Mouse (Mus musculus) hindbrain, postnatal 0 days (tissue): ENCODE measurements around the gene Amotl1. TPM values are rescaled to one million over a fixed set of nuclear protein-coding genes. Genes with fewer than 3 reads are reported as not detected.

ENCODE experiments used
- ATAC-seq: fragments of 200-750 bp; cut with Nextera tagmentation; 2 replicates; pipeline ENCODE4 v1.8.0; 2017; ENCODE audit warnings: mild to moderate bottlenecking, moderate TSS enrichment, moderate library complexity
- DNase-seq: peaks from one replicate; pipeline ENCODE4 v3.0.0-alpha.2; 2015; ENCODE audit warnings: low spot score
- H3K27ac ChIP-seq: fragments of 300-500 bp; sonication (generic); 2 replicates; pipeline ENCODE4 v1.5.1; 2014; ENCODE audit warnings: mild to moderate bottlenecking
- H3K27me3 ChIP-seq: fragments of 300-500 bp; sonication (generic); 2 replicates; pipeline ENCODE4 v1.6.1; 2014; ENCODE audit warnings: low read length, mixed read lengths; ENCODE audit not compliant: insufficient read depth
- H3K36me3 ChIP-seq: fragments of 300-500 bp; sonication (generic); 2 replicates; pipeline ENCODE4 v1.6.1; 2014; ENCODE audit warnings: low read length, mixed read lengths; ENCODE audit not compliant: insufficient read depth
- H3K4me1 ChIP-seq: fragments of 300-500 bp; sonication (generic); 2 replicates; pipeline ENCODE4 v1.6.1; 2014; ENCODE audit warnings: antibody characterized with exemption, low read length, mixed read lengths; ENCODE audit not compliant: insufficient read depth
- H3K4me2 ChIP-seq: fragments of 300-500 bp; sonication (generic); 2 replicates; pipeline ENCODE4 v1.6.1; 2014; ENCODE audit warnings: low read depth, mild to moderate bottlenecking, low read length, moderate library complexity, mixed read lengths
- H3K4me3 ChIP-seq: fragments of 300-500 bp; sonication (generic); 2 replicates; pipeline ENCODE4 v1.5.1; 2014; ENCODE audit warnings: low read length
- H3K9ac ChIP-seq: fragments of 300-500 bp; sonication (generic); replicated peaks from 2 replicates; pipeline ENCODE4 v1.6.1; 2014; ENCODE audit warnings: mild to moderate bottlenecking, low read length, moderate library complexity, mixed read lengths
- H3K9me3 ChIP-seq: fragments of 300-500 bp; sonication (generic); 2 replicates; pipeline ENCODE4 v1.6.1; 2016; ENCODE audit warnings: low read length, mixed read lengths
- CTCF ChIP-seq: IDR thresholded peaks from 2 replicates; pipeline ENCODE4 v1.5.1; 2016; ENCODE audit warnings: antibody characterized with exemption, control low read depth, low read depth
- WGBS: fragments of 180-500 bp; shearing (Covaris S2); extraction: QIAGEN DNeasy Blood & Tissue Kit; methylation state at CpG from one replicate; pipeline ENCODE4 v1.1.7; 2014; 5-methylcytosine and 5-hydroxymethylcytosine counted together
- polyA plus RNA-seq: library from polyadenylated mRNA; unstranded; fragments of >200 nt; fragmentation: Nextera tagmentation; extraction: Ambion mirVana; gene quantifications from 2 replicates; pipeline ENCODE4 v1.2.1, GENCODE M21; 2015
- total RNA-seq: library from RNA; depleted of rRNA; stranded (reverse); fragments of >200 nt; gene quantifications from 2 replicates; pipeline ENCODE4 v1.2.3, GENCODE M21; 2014; rRNA removed

Gene Amotl1
- total and polyA plus RNA-seq, 2 experiments from 2014 or later: 4.4 to 27.0 TPM

GRCm38 (mm10) chr9:14500023-14500915, 144.6 kb downstream of the Amotl1 start, which contains the start of the genes Kdm4d and Cwc15:
Gene Kdm4d (minus strand): TSS chr9:14500482.
Gene Cwc15 (plus strand): TSS chr9:14500617.
- Histone ChIP-seq H3K4me3 (peak within 1 kb of the TSS; percentile 87), H3K27ac (peak within 1 kb of the TSS; percentile 81), H3K9me3 (no peaks in the 10 kb centered on the region), H3K36me3 (peaks cover 24% of the 10 kb centered on the region; the same call in 1 of the 2 replicates), H3K27me3 (no peaks in the 10 kb centered on the region), H3K9ac (peak within 1 kb of the TSS; percentile 89), H3K4me1 (no peaks in the 10 kb centered on the region), H3K4me2 (peak within 1 kb of the TSS; percentile 68)
- no peak for TF ChIP-seq CTCF
- under 1% methylated on average over 59 of the region's 59 CpGs for WGBS
- DNase-seq: peak; percentile 100
- ATAC-seq: peak; percentile 99

DNA sequence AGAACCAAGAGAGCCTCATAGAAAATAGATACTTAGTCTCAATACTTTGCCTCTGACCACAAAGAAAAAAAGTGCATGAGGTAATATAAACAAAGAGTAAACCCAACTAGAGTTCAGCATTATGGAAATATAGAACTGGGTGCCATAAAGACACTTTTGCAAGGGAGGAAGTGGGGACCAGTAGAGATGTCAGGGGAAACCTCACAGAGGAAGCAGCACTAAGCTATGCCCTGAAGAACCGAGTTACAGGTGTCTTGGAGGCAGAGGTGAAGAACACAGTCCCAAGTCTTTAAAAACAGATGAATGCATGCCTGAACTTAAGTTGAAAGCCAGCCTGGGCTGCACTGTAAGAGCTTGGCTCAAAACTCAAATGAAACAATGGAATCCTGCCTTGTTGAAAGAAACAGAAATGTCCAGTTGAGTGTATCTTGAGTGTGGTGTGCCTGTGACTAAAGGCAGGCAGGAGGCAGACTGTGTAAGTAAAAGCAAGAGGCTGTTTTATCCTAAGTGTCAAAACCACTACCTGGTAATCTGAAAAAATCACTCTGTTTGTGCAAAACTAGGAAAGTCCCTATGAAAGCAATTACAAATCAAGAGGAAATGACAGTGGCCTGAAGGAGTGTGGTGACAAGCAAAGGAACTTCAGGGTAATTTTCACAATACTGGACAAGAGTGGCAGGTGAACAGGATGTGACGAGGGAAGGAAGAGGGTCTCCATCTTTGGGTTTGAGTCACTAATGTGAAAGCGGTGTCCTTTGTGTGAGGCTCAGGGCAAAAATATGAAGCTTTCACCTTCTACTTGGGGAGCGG, 145.8 kb downstream of the Amotl1 start:
- WGBS: 82% methylated on average over 4 of the region's 4 CpGs
- Histone ChIP-seq H3K4me1 (no peaks in the 10 kb centered on the region), H3K4me3 (peak overlapping the region; percentile 87), H3K27ac (no peak overlapping the region), H3K9me3 (no peaks in the 10 kb centered on the region), H3K9ac (no peak overlapping the region), H3K4me2 (peak overlapping the region; percentile 68), H3K36me3 (peaks cover 15% of the 10 kb centered on the region; the same call in 1 of the 2 replicates), H3K27me3 (no peaks in the 10 kb centered on the region)
- ATAC-seq (no peak), DNase-seq (no peak)
- no peak for TF ChIP-seq CTCF

Other genes starting within 250 kb of the Amotl1 start
- gene Kdm4d, start 144.6 kb downstream of the Amotl1 start, total RNA-seq: 2.1 and 2.6 TPM in 2 replicates
- gene Kdm4d, start 144.6 kb downstream of the Amotl1 start, polyA plus RNA-seq: 2.0 TPM in 2 replicates
- gene Cwc15, start 144.4 kb downstream of the Amotl1 start, total RNA-seq: 24.4 and 36.8 TPM in 2 replicates
- gene Cwc15, start 144.4 kb downstream of the Amotl1 start, polyA plus RNA-seq: 139 and 151 TPM in 2 replicates
- gene Piwil4, start 95.7 kb upstream of the Amotl1 start, total RNA-seq: 0.36 and 0.42 TPM in 2 replicates
- 0.48 and 0.66 TPM in 2 replicates for gene Piwil4, start 95.7 kb upstream of the Amotl1 start, polyA plus RNA-seq
- 1.5 and 2.8 TPM in 2 replicates for gene Fut4, start 107.3 kb upstream of the Amotl1 start, total RNA-seq
- gene Fut4, start 107.3 kb upstream of the Amotl1 start, polyA plus RNA-seq: 0.53 TPM in 2 replicates
- 0.42 and 2.3 TPM in 2 replicates for gene 1700012B09Rik, start 126.0 kb upstream of the Amotl1 start, total RNA-seq
- 4.0 and 5.0 TPM in 2 replicates for gene 1700012B09Rik, start 126.0 kb upstream of the Amotl1 start, polyA plus RNA-seq
- gene Mre11a, start 139.6 kb upstream of the Amotl1 start, total RNA-seq: 6.1 and 6.9 TPM in 2 replicates
- 8.9 and 9.6 TPM in 2 replicates for gene Mre11a, start 139.6 kb upstream of the Amotl1 start, polyA plus RNA-seq
- 10.8 and 11.8 TPM in 2 replicates for gene Ankrd49, start 139.8 kb upstream of the Amotl1 start, total RNA-seq
- 24.5 and 24.8 TPM in 2 replicates for gene Ankrd49, start 139.8 kb upstream of the Amotl1 start, polyA plus RNA-seq
- gene Gpr83, start 215.2 kb upstream of the Amotl1 start, total RNA-seq: 1.4 and 3.7 TPM in 2 replicates
- 1.8 TPM in 2 replicates for gene Gpr83, start 215.2 kb upstream of the Amotl1 start, polyA plus RNA-seq